Mouse (Mus musculus): Measurements from ENCODE around the gene Cdx2.

Gene Cdx2

GRCm38 (mm10) chr5:147299255-147300000 is 7.6 kb downstream of the Cdx2 start:
- in situ Hi-C loops (cut with MboI; ENCODE audit: low sequenced_read_pairs) = no loop called here

DNA sequence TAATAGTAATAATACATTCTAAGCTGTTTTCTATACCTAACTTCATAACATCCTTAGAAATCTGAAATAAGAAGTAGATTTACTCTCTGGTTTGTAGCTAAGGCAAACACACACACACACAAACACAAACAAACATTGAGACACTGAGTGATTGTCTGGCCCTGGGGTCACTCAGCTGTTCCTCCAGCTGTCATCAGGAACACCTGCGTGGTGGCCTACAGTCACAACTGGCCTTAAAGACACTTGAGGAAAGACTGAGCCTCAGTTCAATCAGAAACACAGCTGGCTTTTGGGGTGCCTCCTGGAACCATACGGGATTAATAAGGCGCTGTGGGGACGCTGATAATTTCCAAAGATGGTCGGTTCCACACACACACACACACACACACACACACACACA is 9.8 kb downstream of the Cdx2 start:
- in situ Hi-C loops (cut with MboI; ENCODE audit: low sequenced_read_pairs) = no loop called here

GRCm38 (mm10) chr5:147294121-147294520 is 12.9 kb downstream of the Cdx2 start:
- in situ Hi-C loops (cut with MboI; ENCODE audit: low sequenced_read_pairs) = no loop called here

DNA sequence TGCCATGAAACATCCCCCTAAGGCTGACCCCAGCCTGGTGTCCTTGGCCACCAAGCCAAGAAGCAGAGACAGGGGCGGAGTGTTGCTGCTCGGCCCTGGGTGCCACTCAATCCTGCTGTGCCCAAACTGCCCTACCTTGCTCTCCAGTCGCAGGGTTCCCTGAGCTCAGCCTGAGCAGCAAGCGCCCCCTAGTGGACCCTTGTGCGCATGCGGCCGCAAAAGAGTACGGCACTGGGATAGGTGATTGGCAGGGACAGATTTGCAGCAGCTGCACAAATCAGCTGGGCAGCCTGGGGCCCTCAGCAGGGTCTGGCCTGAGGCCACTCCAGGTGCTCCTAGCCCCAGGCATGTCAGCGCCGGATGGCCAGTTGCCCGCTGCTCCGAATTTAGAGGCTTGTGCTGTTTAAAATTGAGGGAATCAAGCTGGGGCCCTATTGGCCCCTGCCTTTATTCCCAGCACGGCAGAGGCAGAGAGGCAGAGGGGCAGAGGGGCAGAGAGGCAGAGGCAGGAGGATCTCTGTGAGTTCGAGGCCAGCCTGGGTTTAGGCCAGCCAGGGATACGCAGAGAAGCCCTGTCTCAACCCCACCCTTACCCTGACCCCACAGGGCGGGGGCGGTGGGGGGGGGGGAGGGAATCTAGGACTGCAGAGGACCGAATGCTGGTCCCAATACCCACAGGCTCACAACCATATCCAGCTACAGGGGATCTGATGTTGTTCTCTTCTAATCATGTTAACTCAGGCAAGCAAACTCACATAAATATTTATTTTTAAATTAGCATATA is 13.8 kb downstream of the Cdx2 start:
- in situ Hi-C loops (cut with MboI; ENCODE audit: low sequenced_read_pairs) = no loop called here

DNA sequence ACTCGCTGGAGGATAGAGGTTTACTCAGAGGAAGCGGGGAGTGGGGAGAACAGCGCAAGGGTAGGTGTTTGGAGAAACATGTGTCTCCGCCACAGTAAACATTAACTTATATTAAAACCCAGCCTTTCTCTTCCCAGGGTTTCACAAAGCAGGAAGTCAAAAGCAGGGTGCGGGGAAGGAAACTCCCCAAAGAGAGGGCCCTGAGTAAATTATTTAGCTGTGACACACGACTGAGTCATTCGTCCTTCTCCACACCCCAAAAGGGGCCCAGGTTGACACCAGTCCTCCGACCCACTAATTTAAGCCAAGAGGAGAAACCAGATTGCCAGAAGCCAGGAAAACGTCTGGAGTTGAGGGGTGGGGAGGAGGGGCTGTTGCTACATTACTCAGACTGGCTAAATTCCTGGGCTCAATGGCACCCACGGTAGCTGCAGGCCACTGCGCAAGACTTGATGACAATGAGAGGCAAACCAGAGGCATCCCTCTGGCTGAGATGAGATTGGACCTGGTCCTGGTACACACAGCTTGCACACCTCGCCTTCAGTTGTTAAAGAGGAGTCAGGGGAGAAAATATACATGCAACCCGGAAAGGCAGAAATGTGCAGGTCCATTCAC is 14.5 kb downstream of the Cdx2 start:
- in situ Hi-C loops (cut with MboI; ENCODE audit: low sequenced_read_pairs) = no loop called here

DNA sequence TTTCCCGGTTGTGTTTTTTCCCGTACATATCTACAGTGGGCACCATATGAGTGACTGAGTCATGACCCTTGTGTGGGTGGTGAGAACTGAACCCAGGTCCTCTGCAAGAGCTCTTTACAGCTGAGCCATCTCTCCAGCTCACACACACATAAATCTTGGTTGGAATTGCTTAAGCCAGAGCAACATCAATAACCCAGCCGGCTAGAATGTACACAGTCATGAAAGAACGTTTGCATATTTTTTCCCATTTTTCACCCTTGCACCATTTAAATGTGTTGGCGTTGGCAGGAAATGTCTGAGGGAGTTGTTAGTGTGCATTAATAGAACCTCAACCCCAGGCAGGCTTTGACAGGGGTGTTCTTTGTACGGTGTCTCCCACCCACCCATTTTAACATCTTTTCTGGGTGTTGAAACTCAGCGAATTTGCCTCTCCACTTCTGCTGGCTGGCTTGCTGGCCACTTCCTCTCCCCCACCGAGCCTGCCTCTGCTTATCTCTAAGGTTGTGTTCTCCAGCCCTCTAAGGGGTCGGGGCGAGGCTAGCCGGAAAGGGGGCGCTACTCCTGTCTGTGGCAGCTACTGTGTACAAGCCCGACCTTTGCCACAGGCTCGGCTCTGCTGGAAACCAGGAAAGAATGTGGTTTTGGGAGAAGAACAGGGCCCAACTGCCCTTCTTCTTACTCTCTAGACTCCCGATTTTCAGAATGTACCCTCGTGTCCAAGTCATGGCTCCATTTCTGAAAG is 15.1 kb downstream of the Cdx2 start:
- in situ Hi-C loops (cut with MboI; ENCODE audit: low sequenced_read_pairs) = no loop called here

DNA sequence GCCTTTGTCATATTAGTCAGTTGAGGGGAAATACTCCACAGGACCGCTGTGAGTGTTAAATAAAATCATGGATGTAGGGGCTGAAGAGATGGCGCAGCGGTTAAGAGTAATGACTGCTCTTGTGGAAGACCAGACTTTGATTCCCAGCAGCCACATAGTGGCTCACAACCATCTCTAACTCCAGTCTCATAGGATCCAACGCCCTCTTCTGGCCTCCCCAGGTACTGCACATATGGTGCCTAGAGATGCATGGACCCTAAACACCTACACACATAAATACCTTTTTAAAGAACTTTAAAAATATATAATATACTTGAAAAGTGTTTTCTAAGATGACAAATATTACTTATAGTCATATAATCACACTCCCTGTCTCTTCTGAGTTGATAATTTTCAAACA is 22.7 kb downstream of the Cdx2 start:
- in situ Hi-C loops (cut with MboI; ENCODE audit: low sequenced_read_pairs) = no loop called here

DNA sequence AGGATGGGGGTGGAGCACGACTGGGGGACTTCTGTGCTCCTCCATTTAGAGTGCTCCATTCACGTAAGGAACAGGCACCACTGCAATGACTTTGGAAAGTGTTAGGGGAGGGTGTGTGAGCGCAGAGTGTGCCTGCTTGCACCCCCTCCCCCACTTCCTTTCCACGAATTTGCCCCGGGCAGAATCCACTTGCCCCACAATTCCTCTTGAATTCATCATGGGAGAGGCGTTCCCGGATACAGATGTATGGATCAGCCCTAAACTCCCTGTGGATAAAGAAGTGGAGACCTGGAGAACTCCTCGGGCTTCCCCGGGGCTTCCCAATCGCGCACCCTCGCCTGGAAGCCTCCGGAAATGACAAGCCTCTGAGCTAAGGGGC is 29.5 kb downstream of the Cdx2 start:
- in situ Hi-C loops (cut with MboI; ENCODE audit: low sequenced_read_pairs) = no loop called here

GRCm38 (mm10) chr5:147276701-147277546 is 30.1 kb downstream of the Cdx2 start:
- in situ Hi-C loops (cut with MboI; ENCODE audit: low sequenced_read_pairs) = no loop called here

- in situ Hi-C loops (cut with MboI; ENCODE audit: low sequenced_read_pairs) = no loop called here
Observed at GRCm38 (mm10) chr5:147275761-147276160, 31.3 kb downstream of the Cdx2 start.

DNA sequence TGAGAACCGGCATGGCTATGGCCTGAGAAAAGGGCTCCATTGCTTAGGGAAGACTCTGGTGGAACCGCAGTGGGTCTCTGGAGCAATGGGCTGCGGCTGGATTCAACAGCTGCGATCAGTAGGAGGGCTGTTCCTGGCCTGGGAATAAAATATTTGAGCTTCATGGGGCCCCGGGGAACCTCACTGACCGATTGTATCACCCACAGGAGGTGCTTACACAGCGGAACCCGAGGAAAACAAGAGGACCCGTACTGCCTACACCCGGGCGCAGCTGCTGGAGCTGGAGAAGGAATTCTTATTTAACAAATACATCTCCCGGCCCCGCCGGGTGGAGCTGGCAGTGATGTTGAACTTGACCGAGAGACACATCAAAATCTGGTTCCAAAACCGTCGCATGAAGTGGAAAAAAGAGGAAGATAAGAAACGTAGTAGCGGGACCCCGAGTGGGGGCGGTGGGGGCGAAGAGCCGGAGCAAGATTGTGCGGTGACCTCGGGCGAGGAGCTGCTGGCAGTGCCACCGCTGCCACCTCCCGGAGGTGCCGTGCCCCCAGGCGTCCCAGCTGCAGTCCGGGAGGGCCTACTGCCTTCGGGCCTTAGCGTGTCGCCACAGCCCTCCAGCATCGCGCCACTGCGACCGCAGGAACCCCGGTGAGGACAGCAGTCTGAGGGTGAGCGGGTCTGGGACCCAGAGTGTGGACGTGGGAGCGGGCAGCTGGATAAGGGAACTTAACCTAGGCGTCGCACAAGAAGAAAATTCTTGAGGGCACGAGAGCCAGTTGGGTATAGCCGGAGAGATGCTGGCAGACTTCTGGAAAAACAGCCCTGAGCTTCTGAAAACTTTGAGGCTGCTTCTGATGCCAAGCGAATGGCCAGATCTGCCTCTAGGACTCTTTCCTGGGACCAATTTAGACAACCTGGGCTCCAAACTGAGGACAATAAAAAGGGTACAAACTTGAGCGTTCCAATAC is 32.6 kb downstream of the Cdx2 start:
- in situ Hi-C loops (cut with MboI; ENCODE audit: low sequenced_read_pairs) = no loop called here

DNA sequence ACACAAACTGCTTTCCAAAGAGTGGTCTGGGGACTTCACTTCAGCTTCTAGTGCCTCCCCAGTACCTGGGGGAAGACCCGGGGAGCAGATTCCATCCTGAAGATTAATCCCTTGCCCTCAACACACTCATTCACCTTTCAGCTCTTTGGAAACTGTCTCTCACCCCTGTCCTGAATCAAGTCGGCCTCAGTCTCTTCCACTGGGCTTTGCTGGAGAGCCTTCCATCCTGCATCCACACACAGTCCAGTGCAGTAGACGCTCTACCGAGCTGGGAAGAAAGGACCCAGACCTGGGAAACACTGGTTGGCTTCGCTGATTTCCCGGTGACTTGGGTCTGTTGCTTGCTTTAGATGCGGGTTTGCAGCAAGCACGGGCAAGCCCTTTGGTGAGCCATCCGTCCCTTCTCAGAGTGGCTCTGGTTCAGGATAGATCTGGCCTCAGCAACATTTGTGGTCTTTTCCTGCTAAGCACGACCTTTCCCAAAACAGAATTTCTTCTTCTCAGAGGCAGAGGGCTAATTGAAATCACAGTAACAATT is 34.2 kb downstream of the Cdx2 start:
- in situ Hi-C loops (cut with MboI; ENCODE audit: low sequenced_read_pairs) = no loop called here

- in situ Hi-C loops (cut with MboI; ENCODE audit: low sequenced_read_pairs) = no loop called here
Observed at GRCm38 (mm10) chr5:147272046-147272807, 34.8 kb downstream of the Cdx2 start.

GRCm38 (mm10) chr5:147270673-147271655 is 36.1 kb downstream of the Cdx2 start:
- in situ Hi-C loops (cut with MboI; ENCODE audit: low sequenced_read_pairs) = no loop called here

GRCm38 (mm10) chr5:147269926-147270672 is 37.0 kb downstream of the Cdx2 start, which contains the start of gene Pdx1:
TSS of gene Pdx1 (plus strand) at chr5:147269959.
- in situ Hi-C loops (cut with MboI; ENCODE audit: low sequenced_read_pairs) = no loop called here

DNA sequence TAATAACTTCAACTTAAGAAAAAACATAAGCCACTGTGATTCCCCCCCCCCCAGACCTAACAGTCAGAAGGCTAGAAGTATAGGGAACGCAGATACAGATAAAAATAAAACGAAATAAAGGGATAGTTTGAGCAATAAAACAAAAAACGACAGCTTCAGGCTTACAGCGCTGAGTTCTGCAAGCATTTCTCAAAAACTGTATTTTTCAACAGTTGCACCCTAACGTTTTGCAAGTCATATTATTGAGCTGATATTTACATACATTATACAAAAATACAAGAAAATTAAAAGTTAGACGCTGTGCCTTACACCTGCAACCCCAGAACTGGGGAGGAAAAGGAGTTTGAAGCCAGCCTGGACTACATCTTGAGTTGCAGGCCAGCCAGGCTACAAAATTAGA is 37.7 kb downstream of the Cdx2 start:
- in situ Hi-C loops (cut with MboI; ENCODE audit: low sequenced_read_pairs) = no loop called here
